Mouse (Mus musculus): ENCODE measurements around the gene Bcor. TPM values are rescaled to one million over a fixed set of nuclear protein-coding genes. Genes with fewer than 3 reads are reported as not detected.

Bcor gene
- polyA plus RNA-seq, 1 experiment from 2014 or later = 27.7 TPM

GRCm38 (mm10) chrX:12007832-12008540, 152.2 kb downstream of the Bcor start:
- Histone ChIP-seq H3K4me3 (ENCODE audit: low read depth, low read length) (no peak overlapping the region), H3K9me3 (ENCODE audit: control insufficient read depth, low read length) (no peaks in the 10 kb centered on the region), H3K27me3 (ENCODE audit: control insufficient read depth, insufficient read depth, low read length) (peaks cover 31% of the 10 kb centered on the region), H3K4me1 (ENCODE audit: control insufficient read depth, insufficient read depth, low read length) (peaks cover 14% of the 10 kb centered on the region), H3K9ac (ENCODE audit: low read length) (no peak overlapping the region), H3K27ac (ENCODE audit: low read depth, low read length) (peak overlapping the region; percentile 87; the same call in 1 of the 2 replicates), H3K4me2 (peak overlapping the region; percentile 60), H3K36me3 (ENCODE audit: control insufficient read depth, insufficient read depth, low read length) (no peaks in the 10 kb centered on the region)
- DNase-seq (ENCODE audit: low spot score, missing footprints) (no peak), ATAC-seq (ENCODE audit: low FRiP score) (no peak)
- 6% methylated on average over 11 of the region's 11 CpGs for WGBS

- ATAC-seq (ENCODE audit: low FRiP score) = peak; percentile 84
- WGBS = 4% methylated on average over 49 of the region's 75 CpGs
Measured at GRCm38 (mm10) chrX:12006882-12007753, 153.0 kb downstream of the Bcor start.

GRCm38 (mm10) chrX:12006031-12006881, 153.9 kb downstream of the Bcor start:
- peaks cover 43% of the 10 kb centered on the region for H3K27me3 ChIP-seq (ENCODE audit: control insufficient read depth, insufficient read depth, low read length)
- H3K4me2 ChIP-seq = peak overlapping the region; percentile 60
- no peaks in the 10 kb centered on the region for H3K9me3 ChIP-seq (ENCODE audit: control insufficient read depth, low read length)
- under 1% methylated on average over 40 of the region's 57 CpGs for WGBS
- H3K4me3 ChIP-seq (ENCODE audit: low read depth, low read length) = peak overlapping the region; percentile 27
- DNase-seq (ENCODE audit: low spot score, missing footprints) = peak; percentile 95
- no peaks in the 10 kb centered on the region for H3K36me3 ChIP-seq (ENCODE audit: control insufficient read depth, insufficient read depth, low read length)
- ATAC-seq (ENCODE audit: low FRiP score) = 0 out of 2 replicates have a peak, but pooled peaks have one; percentile 10
- peak overlapping the region; percentile 87 for H3K27ac ChIP-seq (ENCODE audit: low read depth, low read length)
- peaks cover 27% of the 10 kb centered on the region for H3K4me1 ChIP-seq (ENCODE audit: control insufficient read depth, insufficient read depth, low read length)
- H3K9ac ChIP-seq (ENCODE audit: low read length) = peak overlapping the region; percentile 66

More at GRCm38 (mm10) chrX:12006882-12007753, 153.0 kb downstream of the Bcor start:
- peak overlapping the region; percentile 87 for H3K27ac ChIP-seq (ENCODE audit: low read depth, low read length)
- peaks cover 22% of the 10 kb centered on the region for H3K4me1 ChIP-seq (ENCODE audit: control insufficient read depth, insufficient read depth, low read length)
- peak overlapping the region; percentile 60 for H3K4me2 ChIP-seq
- DNase-seq (ENCODE audit: low spot score, missing footprints) = peak; percentile 96
- H3K9me3 ChIP-seq (ENCODE audit: control insufficient read depth, low read length) = no peaks in the 10 kb centered on the region
- H3K4me3 ChIP-seq (ENCODE audit: low read depth, low read length) = peak overlapping the region; percentile 27
- peaks cover 36% of the 10 kb centered on the region for H3K27me3 ChIP-seq (ENCODE audit: control insufficient read depth, insufficient read depth, low read length)
- no peaks in the 10 kb centered on the region for H3K36me3 ChIP-seq (ENCODE audit: control insufficient read depth, insufficient read depth, low read length)
- peak overlapping the region; percentile 66 for H3K9ac ChIP-seq (ENCODE audit: low read length)

- DNase-seq (ENCODE audit: low spot score, missing footprints) (peak; percentile 93), ATAC-seq (ENCODE audit: low FRiP score) (0 out of 2 replicates have a peak, but pooled peaks have one; percentile 8)
- Histone ChIP-seq H3K36me3 (ENCODE audit: control insufficient read depth, insufficient read depth, low read length) (no peaks in the 10 kb centered on the region), H3K4me2 (peak overlapping the region; percentile 60), H3K4me1 (ENCODE audit: control insufficient read depth, insufficient read depth, low read length) (peaks cover 34% of the 10 kb centered on the region), H3K27ac (ENCODE audit: low read depth, low read length) (peak overlapping the region; percentile 87), H3K9me3 (ENCODE audit: control insufficient read depth, low read length) (no peaks in the 10 kb centered on the region), H3K9ac (ENCODE audit: low read length) (peak overlapping the region; percentile 66), H3K4me3 (ENCODE audit: low read depth, low read length) (no peak overlapping the region; the same call in 1 of the 2 replicates), H3K27me3 (ENCODE audit: control insufficient read depth, insufficient read depth, low read length) (peaks cover 49% of the 10 kb centered on the region)
- WGBS = 4% methylated on average over 38 of the region's 38 CpGs
Measured at GRCm38 (mm10) chrX:12005181-12006030, 154.7 kb downstream of the Bcor start.

GRCm38 (mm10) chrX:12004416-12004815, 155.7 kb downstream of the Bcor start:
- ATAC-seq (ENCODE audit: low FRiP score) (no peak), DNase-seq (ENCODE audit: low spot score, missing footprints) (peak; percentile 87)
- H3K4me3 ChIP-seq (ENCODE audit: low read depth, low read length) = no peak overlapping the region
- H3K4me1 ChIP-seq (ENCODE audit: control insufficient read depth, insufficient read depth, low read length) = peaks cover 40% of the 10 kb centered on the region
- H3K4me2 ChIP-seq = no peak overlapping the region
- H3K27ac ChIP-seq (ENCODE audit: low read depth, low read length) = no peak overlapping the region
- peaks cover 57% of the 10 kb centered on the region for H3K27me3 ChIP-seq (ENCODE audit: control insufficient read depth, insufficient read depth, low read length)
- H3K36me3 ChIP-seq (ENCODE audit: control insufficient read depth, insufficient read depth, low read length) = no peaks in the 10 kb centered on the region
- H3K9me3 ChIP-seq (ENCODE audit: control insufficient read depth, low read length) = no peaks in the 10 kb centered on the region
- H3K9ac ChIP-seq (ENCODE audit: low read length) = no peak overlapping the region
- 5% methylated on average over 16 of the region's 16 CpGs for WGBS

- no peaks in the 10 kb centered on the region for H3K36me3 ChIP-seq (ENCODE audit: control insufficient read depth, insufficient read depth, low read length)
- H3K4me2 ChIP-seq = no peak overlapping the region
- H3K9ac ChIP-seq (ENCODE audit: low read length) = no peak overlapping the region
- H3K4me1 ChIP-seq (ENCODE audit: control insufficient read depth, insufficient read depth, low read length) = peaks cover 40% of the 10 kb centered on the region
- no peak for ATAC-seq (ENCODE audit: low FRiP score)
- no peak overlapping the region for H3K4me3 ChIP-seq (ENCODE audit: low read depth, low read length)
- no peak for DNase-seq (ENCODE audit: low spot score, missing footprints)
- 25% methylated on average over 6 of the region's 6 CpGs for WGBS
- no peaks in the 10 kb centered on the region for H3K9me3 ChIP-seq (ENCODE audit: control insufficient read depth, low read length)
- H3K27ac ChIP-seq (ENCODE audit: low read depth, low read length) = no peak overlapping the region
- H3K27me3 ChIP-seq (ENCODE audit: control insufficient read depth, insufficient read depth, low read length) = peaks cover 58% of the 10 kb centered on the region
Measured at GRCm38 (mm10) chrX:12003947-12004346, 156.2 kb downstream of the Bcor start.

- Histone ChIP-seq H3K27me3 (ENCODE audit: control insufficient read depth, insufficient read depth, low read length) (peaks cover 61% of the 10 kb centered on the region), H3K4me2 (no peak overlapping the region), H3K36me3 (ENCODE audit: control insufficient read depth, insufficient read depth, low read length) (no peaks in the 10 kb centered on the region), H3K9me3 (ENCODE audit: control insufficient read depth, low read length) (no peaks in the 10 kb centered on the region), H3K4me1 (ENCODE audit: control insufficient read depth, insufficient read depth, low read length) (peaks cover 41% of the 10 kb centered on the region), H3K27ac (ENCODE audit: low read depth, low read length) (no peak overlapping the region), H3K4me3 (ENCODE audit: low read depth, low read length) (no peak overlapping the region), H3K9ac (ENCODE audit: low read length) (no peak overlapping the region)
- 7% methylated on average over 1 of the region's 1 CpGs for WGBS
- ATAC-seq (ENCODE audit: low FRiP score) (no peak), DNase-seq (ENCODE audit: low spot score, missing footprints) (no peak)
Measured at GRCm38 (mm10) chrX:12003539-12003938, 156.6 kb downstream of the Bcor start.

GRCm38 (mm10) chrX:12003106-12003505, 157.0 kb downstream of the Bcor start:
- Histone ChIP-seq H3K4me1 (ENCODE audit: control insufficient read depth, insufficient read depth, low read length) (peaks cover 43% of the 10 kb centered on the region), H3K27me3 (ENCODE audit: control insufficient read depth, insufficient read depth, low read length) (peaks cover 65% of the 10 kb centered on the region), H3K4me2 (no peak overlapping the region), H3K9ac (ENCODE audit: low read length) (no peak overlapping the region), H3K27ac (ENCODE audit: low read depth, low read length) (no peak overlapping the region), H3K36me3 (ENCODE audit: control insufficient read depth, insufficient read depth, low read length) (no peaks in the 10 kb centered on the region), H3K4me3 (ENCODE audit: low read depth, low read length) (no peak overlapping the region), H3K9me3 (ENCODE audit: control insufficient read depth, low read length) (no peaks in the 10 kb centered on the region)
- DNase-seq (ENCODE audit: low spot score, missing footprints) (peak; percentile 90), ATAC-seq (ENCODE audit: low FRiP score) (no peak)
- 7% methylated on average over 9 of the region's 9 CpGs for WGBS
